Mouse (Mus musculus) midbrain, embryonic 10.5 days (tissue): ENCODE measurements around the gene Nisch. TPM values are rescaled to one million over a fixed set of nuclear protein-coding genes. Genes with fewer than 3 reads are reported as not detected.

Source experiments
- DNase-seq: peaks from one replicate; pipeline ENCODE4 v3.0.0-alpha.2; 2017; ENCODE audit warnings: low spot score
- H3K27ac ChIP-seq: fragments of 300-500 bp; sonication (generic); replicated peaks from 2 replicates; pipeline ENCODE4 v1.5.1; 2016; ENCODE audit warnings: mild to moderate bottlenecking
- H3K27me3 ChIP-seq: fragments of 300-500 bp; sonication (generic); 2 replicates; pipeline ENCODE4 v1.6.1; 2016; ENCODE audit warnings: low read depth, mild to moderate bottlenecking; ENCODE audit not compliant: poor library complexity, severe bottlenecking
- H3K36me3 ChIP-seq: fragments of 300-500 bp; sonication (generic); 2 replicates; pipeline ENCODE4 v1.6.1; 2016; ENCODE audit warnings: mild to moderate bottlenecking, moderate library complexity
- H3K4me1 ChIP-seq: fragments of 300-500 bp; sonication (generic); 2 replicates; pipeline ENCODE4 v1.6.1; 2016
- H3K4me3 ChIP-seq: fragments of 300-500 bp; sonication (generic); 2 replicates; pipeline ENCODE4 v1.5.1; 2016; ENCODE audit warnings: mild to moderate bottlenecking, moderate library complexity
- H3K9me3 ChIP-seq: fragments of 300-500 bp; sonication (generic); replicated peaks from 2 replicates; pipeline ENCODE4 v1.6.1; 2016; ENCODE audit warnings: mild to moderate bottlenecking
- WGBS: fragments of 180-500 bp; shearing (Covaris S2); methylation state at CpG from one replicate; pipeline ENCODE4 v1.1.7; 2016; 5-methylcytosine and 5-hydroxymethylcytosine counted together
- polyA plus RNA-seq: library from polyadenylated mRNA; unstranded; fragments of >200 nt; fragmentation: Nextera tagmentation; extraction: Ambion mirVana; gene quantifications from 2 replicates; pipeline ENCODE4 v1.2.1, GENCODE M21; 2016

Nisch gene
- polyA plus RNA-seq, 1 experiment from 2014 or later, result 391 TPM

GRCm38 (mm10) chr14:31165010-31165409, 51.7 kb downstream of the Nisch start:
- H3K4me1 ChIP-seq, result peaks cover 37% of the 10 kb centered on the region
- no peaks in the 10 kb centered on the region for H3K27me3 ChIP-seq
- peaks cover 6% of the 10 kb centered on the region for H3K36me3 ChIP-seq
- no peak for DNase-seq
- H3K4me3 ChIP-seq, result no peak overlapping the region
- no peaks in the 10 kb centered on the region for H3K9me3 ChIP-seq
- 79% methylated on average over 2 of the region's 2 CpGs for WGBS
- no peak overlapping the region for H3K27ac ChIP-seq

GRCm38 (mm10) chr14:31164067-31164466, 52.7 kb downstream of the Nisch start:
- Histone ChIP-seq H3K9me3 (no peaks in the 10 kb centered on the region), H3K4me3 (no peak overlapping the region), H3K27ac (no peak overlapping the region), H3K36me3 (no peaks in the 10 kb centered on the region), H3K27me3 (no peaks in the 10 kb centered on the region), H3K4me1 (peaks cover 37% of the 10 kb centered on the region)
- no peak for DNase-seq
- WGBS, result 87% methylated on average over 8 of the region's 8 CpGs

GRCm38 (mm10) chr14:31161638-31162037, 55.1 kb downstream of the Nisch start:
- no peak for DNase-seq
- no peaks in the 10 kb centered on the region for H3K27me3 ChIP-seq
- H3K4me3 ChIP-seq, result no peak overlapping the region
- no peaks in the 10 kb centered on the region for H3K36me3 ChIP-seq
- H3K4me1 ChIP-seq, result peaks cover 29% of the 10 kb centered on the region
- no peaks in the 10 kb centered on the region for H3K9me3 ChIP-seq
- no peak overlapping the region for H3K27ac ChIP-seq
- WGBS, result 79% methylated on average over 10 of the region's 10 CpGs

GRCm38 (mm10) chr14:31161191-31161590, 55.6 kb downstream of the Nisch start:
- DNase-seq, result no peak
- no peak overlapping the region for H3K4me3 ChIP-seq
- H3K27me3 ChIP-seq, result no peaks in the 10 kb centered on the region
- no peaks in the 10 kb centered on the region for H3K36me3 ChIP-seq
- H3K27ac ChIP-seq, result no peak overlapping the region
- H3K4me1 ChIP-seq, result peaks cover 25% of the 10 kb centered on the region
- no peaks in the 10 kb centered on the region for H3K9me3 ChIP-seq
- 89% methylated on average over 7 of the region's 7 CpGs for WGBS

GRCm38 (mm10) chr14:31160196-31161150, 56.3 kb downstream of the Nisch start:
- 86% methylated on average over 27 of the region's 27 CpGs for WGBS
- Histone ChIP-seq H3K9me3 (no peaks in the 10 kb centered on the region), H3K27me3 (no peaks in the 10 kb centered on the region), H3K36me3 (no peaks in the 10 kb centered on the region), H3K27ac (no peak overlapping the region), H3K4me1 (peaks cover 19% of the 10 kb centered on the region), H3K4me3 (no peak overlapping the region)
- no peak for DNase-seq

GRCm38 (mm10) chr14:31145694-31146093, 71.1 kb downstream of the Nisch start:
- H3K4me1 ChIP-seq, result 0 out of 2 replicates have a peak, but pooled peaks cover 3% of the 10 kb centered on the region
- H3K27me3 ChIP-seq, result no peaks in the 10 kb centered on the region
- H3K9me3 ChIP-seq, result no peaks in the 10 kb centered on the region
- peaks cover 30% of the 10 kb centered on the region for H3K36me3 ChIP-seq
- no peak overlapping the region for H3K27ac ChIP-seq
- 91% methylated on average over 11 of the region's 11 CpGs for WGBS
- DNase-seq, result no peak
- no peak overlapping the region for H3K4me3 ChIP-seq

- DNase-seq, result no peak
- peaks cover 76% of the 10 kb centered on the region for H3K36me3 ChIP-seq
- no peak overlapping the region for H3K4me3 ChIP-seq
Observed at GRCm38 (mm10) chr14:31141011-31141410, 75.7 kb downstream of the Nisch start.

GRCm38 (mm10) chr14:31140141-31140540, 76.6 kb downstream of the Nisch start:
- Histone ChIP-seq H3K36me3 (peaks cover 85% of the 10 kb centered on the region), H3K9me3 (no peaks in the 10 kb centered on the region), H3K27me3 (no peaks in the 10 kb centered on the region), H3K27ac (no peak overlapping the region), H3K4me3 (no peak overlapping the region), H3K4me1 (0 out of 2 replicates have a peak, but pooled peaks cover 5% of the 10 kb centered on the region)
- WGBS, result 96% methylated on average over 15 of the region's 15 CpGs
- DNase-seq, result no peak

More at GRCm38 (mm10) chr14:31141011-31141410, 75.7 kb downstream of the Nisch start:
- Histone ChIP-seq H3K27me3 (no peaks in the 10 kb centered on the region), H3K27ac (no peak overlapping the region), H3K9me3 (no peaks in the 10 kb centered on the region), H3K4me1 (0 out of 2 replicates have a peak, but pooled peaks cover 5% of the 10 kb centered on the region)
- WGBS, result 95% methylated on average over 14 of the region's 14 CpGs

GRCm38 (mm10) chr14:31139666-31140065, 77.1 kb downstream of the Nisch start:
- WGBS, result 92% methylated on average over 12 of the region's 12 CpGs
- DNase-seq, result no peak
- Histone ChIP-seq H3K9me3 (no peaks in the 10 kb centered on the region), H3K27ac (no peak overlapping the region), H3K27me3 (no peaks in the 10 kb centered on the region), H3K4me3 (no peak overlapping the region), H3K36me3 (peaks cover 90% of the 10 kb centered on the region), H3K4me1 (0 out of 2 replicates have a peak, but pooled peaks cover 5% of the 10 kb centered on the region)

- 0 out of 2 replicates have a peak, but pooled peaks cover 5% of the 10 kb centered on the region for H3K4me1 ChIP-seq
- no peaks in the 10 kb centered on the region for H3K9me3 ChIP-seq
- WGBS, result 98% methylated on average over 9 of the region's 9 CpGs
- peaks cover 97% of the 10 kb centered on the region for H3K36me3 ChIP-seq
- no peak overlapping the region for H3K4me3 ChIP-seq
- no peaks in the 10 kb centered on the region for H3K27me3 ChIP-seq
- no peak for DNase-seq
- no peak overlapping the region for H3K27ac ChIP-seq
Observed at GRCm38 (mm10) chr14:31138897-31139429, 77.8 kb downstream of the Nisch start.

- Histone ChIP-seq H3K9me3 (no peaks in the 10 kb centered on the region), H3K4me3 (no peak overlapping the region), H3K27me3 (no peaks in the 10 kb centered on the region), H3K27ac (no peak overlapping the region), H3K4me1 (peaks cover 10% of the 10 kb centered on the region), H3K36me3 (peaks cover 100% of the 10 kb centered on the region)
- WGBS, result 88% methylated on average over 33 of the region's 35 CpGs
- no peak for DNase-seq
Observed at GRCm38 (mm10) chr14:31138219-31138896, 78.4 kb downstream of the Nisch start.

GRCm38 (mm10) chr14:31137791-31138190, 79.0 kb downstream of the Nisch start:
- H3K9me3 ChIP-seq, result no peaks in the 10 kb centered on the region
- H3K36me3 ChIP-seq, result peaks cover 100% of the 10 kb centered on the region
- H3K27me3 ChIP-seq, result no peaks in the 10 kb centered on the region
- no peak overlapping the region for H3K27ac ChIP-seq
- peaks cover 16% of the 10 kb centered on the region for H3K4me1 ChIP-seq
- no peak overlapping the region for H3K4me3 ChIP-seq
- no peak for DNase-seq
- 84% methylated on average over 11 of the region's 11 CpGs for WGBS
